Mouse (Mus musculus) right cerebral cortex, adult 18-20 months (tissue): Measurements from ENCODE around the gene Tex52.

ENCODE experiments used
- DNase-seq: peaks from one replicate; pipeline ENCODE4 v3.0.0; 2022; ENCODE audit warnings: mixed read lengths

The Tex52 gene

GRCm38 (mm10) chr6:128381254-128381653 lies 6.0 kb downstream of the Tex52 start:
- DNase-seq: no peak

GRCm38 (mm10) chr6:128383752-128384151 lies 8.5 kb downstream of the Tex52 start:
- DNase-seq: no peak

GRCm38 (mm10) chr6:128385026-128385425 lies 9.8 kb downstream of the Tex52 start:
- no peak for DNase-seq

- no peak for DNase-seq
Measured at GRCm38 (mm10) chr6:128389185-128389584, 13.9 kb downstream of the Tex52 start.

GRCm38 (mm10) chr6:128390683-128391082 lies 15.4 kb downstream of the Tex52 start:
- DNase-seq: no peak

- no peak for DNase-seq
Measured at GRCm38 (mm10) chr6:128397574-128398261, 22.5 kb downstream of the Tex52 start.

- no peak for DNase-seq
Measured at GRCm38 (mm10) chr6:128398996-128399395, 23.7 kb downstream of the Tex52 start, which contains the start of gene Nrip2. Gene Nrip2 (plus strand): TSS chr6:128399296.

- DNase-seq: peak; percentile 56
Measured at GRCm38 (mm10) chr6:128399421-128400185, 24.3 kb downstream of the Tex52 start.

- no peak for DNase-seq
Measured at GRCm38 (mm10) chr6:128404708-128405107, 29.5 kb downstream of the Tex52 start.

GRCm38 (mm10) chr6:128408544-128409125 lies 33.4 kb downstream of the Tex52 start:
- no peak for DNase-seq

GRCm38 (mm10) chr6:128410305-128410704 lies 35.0 kb downstream of the Tex52 start:
- peak; percentile 51 for DNase-seq

GRCm38 (mm10) chr6:128411115-128411514 lies 35.9 kb downstream of the Tex52 start:
- DNase-seq: peak; percentile 77

GRCm38 (mm10) chr6:128416169-128416568 lies 40.9 kb downstream of the Tex52 start:
- DNase-seq: no peak

GRCm38 (mm10) chr6:128418076-128418475 lies 42.8 kb downstream of the Tex52 start:
- no peak for DNase-seq

GRCm38 (mm10) chr6:128421036-128421435 lies 45.8 kb downstream of the Tex52 start:
- DNase-seq: peak; percentile 48

- no peak for DNase-seq
Measured at GRCm38 (mm10) chr6:128421480-128421879, 46.2 kb downstream of the Tex52 start.

GRCm38 (mm10) chr6:128423496-128424268 lies 48.4 kb downstream of the Tex52 start:
- DNase-seq: no peak

- peak; percentile 97 for DNase-seq
Measured at GRCm38 (mm10) chr6:128424269-128425019, 49.2 kb downstream of the Tex52 start, which contains the start of gene Itfg2. Gene Itfg2 (minus strand): TSS chr6:128424931.

GRCm38 (mm10) chr6:128425046-128425445 lies 49.8 kb downstream of the Tex52 start:
- DNase-seq: no peak

GRCm38 (mm10) chr6:128427571-128427970 lies 52.3 kb downstream of the Tex52 start:
- no peak for DNase-seq

GRCm38 (mm10) chr6:128429300-128429699 lies 54.0 kb downstream of the Tex52 start:
- DNase-seq: no peak

- no peak for DNase-seq
Measured at GRCm38 (mm10) chr6:128429826-128430225, 54.6 kb downstream of the Tex52 start.
